Mouse (Mus musculus) kidney, adult 11 months (tissue): ENCODE results near the gene Dab1.

Source experiments
- DNase-seq: peaks from one replicate; pipeline ENCODE4 v3.0.0; 2022

Gene Dab1

DNA sequence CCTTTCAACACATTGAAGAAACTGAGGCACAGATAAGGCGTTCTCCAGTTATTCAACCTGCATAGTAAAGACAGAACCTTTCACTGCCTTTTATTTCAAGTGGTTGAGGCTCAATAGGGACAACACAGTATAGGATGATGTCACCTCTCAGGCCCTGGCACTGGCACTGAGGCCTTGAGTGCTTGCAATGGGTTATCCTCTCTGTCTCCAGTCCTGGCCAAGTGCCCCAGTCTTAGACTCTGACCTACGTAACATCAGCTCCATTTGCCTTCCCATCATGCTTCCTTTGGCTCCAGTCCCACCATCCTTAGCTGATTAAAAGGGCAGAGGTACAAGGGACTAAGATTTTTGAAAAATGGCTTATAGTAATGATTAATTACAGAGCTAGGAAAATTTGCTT is 220.4 kb downstream of the Dab1 start:
- no peak for DNase-seq

DNA sequence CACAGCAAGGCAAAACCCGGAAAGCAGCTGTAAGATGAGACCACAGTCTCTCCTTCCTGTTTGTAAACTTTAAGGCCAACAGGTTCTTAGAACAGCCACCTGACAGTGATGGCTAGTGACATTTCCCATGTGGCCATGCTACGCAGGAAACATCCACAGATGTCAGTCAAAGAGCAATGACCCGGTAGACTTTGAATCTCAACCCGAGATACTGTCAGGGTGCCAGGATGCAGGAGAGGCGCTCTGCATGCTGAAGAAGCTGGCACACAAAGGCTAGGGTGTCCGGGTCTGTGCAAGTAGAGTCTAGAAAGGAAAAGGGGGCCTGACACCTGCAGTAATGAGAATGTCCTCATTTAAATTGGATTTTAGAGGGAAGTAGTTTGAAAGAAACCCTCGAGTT is 222.0 kb downstream of the Dab1 start:
- no peak for DNase-seq

DNA sequence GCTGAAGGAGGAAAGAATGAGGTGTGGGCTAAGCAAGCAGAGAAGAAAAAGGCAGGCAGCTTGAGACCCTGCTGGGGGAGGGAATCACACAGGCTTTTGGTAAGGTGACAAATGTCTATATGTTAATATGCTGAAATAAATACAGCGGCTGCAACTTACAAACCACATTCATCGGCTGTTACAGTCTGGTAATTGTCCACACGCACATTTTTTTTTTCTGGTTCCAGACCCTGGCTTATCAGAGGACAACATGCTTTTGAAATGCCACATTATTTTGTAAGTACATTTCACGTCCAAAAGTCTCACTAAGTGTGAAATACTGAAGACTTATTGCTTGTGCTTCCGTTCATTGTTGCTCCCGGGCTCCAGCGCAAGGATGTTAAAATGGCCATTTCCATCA is 225.5 kb downstream of the Dab1 start:
- DNase-seq = no peak

DNA sequence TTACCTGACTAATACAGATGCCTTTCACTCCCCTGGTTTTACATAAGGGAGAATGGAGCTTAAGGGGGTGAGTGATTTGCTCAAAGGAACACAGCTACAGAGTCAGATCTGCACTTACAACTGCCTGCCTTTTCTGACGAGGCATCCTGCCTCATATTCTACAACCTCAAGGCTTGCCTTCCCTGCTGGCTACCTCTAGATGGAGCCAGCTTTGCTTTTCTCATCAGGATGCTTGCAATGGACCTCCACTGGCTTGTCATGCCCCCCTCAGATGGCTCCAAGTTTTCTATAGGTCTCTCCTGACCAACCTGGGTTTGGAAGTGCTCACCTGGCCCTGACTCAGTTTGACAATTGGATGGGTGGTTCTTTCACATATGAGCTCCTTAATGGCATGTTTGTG is 238.0 kb downstream of the Dab1 start:
- DNase-seq = no peak

DNA sequence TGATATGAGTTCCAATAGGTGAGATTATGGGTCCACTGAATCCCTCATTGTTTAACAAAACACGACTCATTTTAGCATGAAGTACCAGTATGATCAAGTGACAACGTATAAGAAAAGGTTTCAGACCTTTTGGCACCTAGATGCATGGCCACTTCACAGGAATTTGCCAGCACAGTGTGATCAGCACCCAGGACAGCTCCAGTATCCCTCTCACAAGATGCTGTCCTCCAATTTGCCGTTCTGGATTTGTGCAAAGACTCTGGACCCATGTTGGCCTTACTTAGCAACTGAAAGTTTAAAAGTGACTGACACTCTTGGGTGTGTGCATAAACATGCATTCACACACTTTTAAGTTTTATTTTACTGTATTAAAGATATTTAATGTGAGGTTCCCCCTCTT is 256.4 kb downstream of the Dab1 start:
- DNase-seq = peak; percentile 3

DNA sequence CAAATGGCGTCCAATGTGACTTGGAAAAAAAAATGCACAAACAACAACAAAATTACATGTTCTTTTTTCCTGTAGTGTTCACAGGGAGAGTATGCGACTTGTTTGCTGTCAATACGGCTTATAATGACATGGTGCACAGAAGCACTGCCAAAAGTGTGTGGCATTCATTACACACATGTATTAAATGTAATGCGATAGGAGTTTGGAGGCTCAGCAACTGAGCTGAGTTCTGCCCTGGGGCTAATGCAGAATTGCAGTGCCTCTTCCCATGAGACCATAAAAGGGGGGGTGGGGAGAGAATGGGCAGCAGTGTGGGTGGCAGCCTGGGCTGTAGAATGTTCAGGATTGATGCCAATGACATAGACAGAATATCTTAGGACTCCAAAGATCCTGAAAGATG is 259.7 kb downstream of the Dab1 start:
- no peak for DNase-seq

DNA sequence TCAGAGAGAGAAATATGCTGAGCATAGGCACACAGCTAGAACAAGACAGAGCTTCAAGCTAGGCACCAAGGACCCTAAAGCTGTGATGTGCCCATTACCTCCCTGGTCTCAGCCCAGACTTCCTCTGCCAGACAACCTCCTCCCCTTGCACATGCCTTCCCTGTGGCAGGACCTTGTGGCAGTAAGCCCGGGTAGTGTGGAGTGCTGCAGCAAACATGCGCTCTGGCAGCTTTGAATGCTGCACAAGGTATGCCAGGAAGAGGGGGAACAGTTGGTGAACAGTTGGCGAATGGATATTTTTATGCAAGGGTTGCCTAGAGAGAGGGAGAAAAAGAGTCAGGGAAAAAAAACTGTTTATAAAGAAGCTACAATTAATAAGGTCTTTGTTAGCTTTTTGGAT is 262.5 kb downstream of the Dab1 start:
- no peak for DNase-seq

DNA sequence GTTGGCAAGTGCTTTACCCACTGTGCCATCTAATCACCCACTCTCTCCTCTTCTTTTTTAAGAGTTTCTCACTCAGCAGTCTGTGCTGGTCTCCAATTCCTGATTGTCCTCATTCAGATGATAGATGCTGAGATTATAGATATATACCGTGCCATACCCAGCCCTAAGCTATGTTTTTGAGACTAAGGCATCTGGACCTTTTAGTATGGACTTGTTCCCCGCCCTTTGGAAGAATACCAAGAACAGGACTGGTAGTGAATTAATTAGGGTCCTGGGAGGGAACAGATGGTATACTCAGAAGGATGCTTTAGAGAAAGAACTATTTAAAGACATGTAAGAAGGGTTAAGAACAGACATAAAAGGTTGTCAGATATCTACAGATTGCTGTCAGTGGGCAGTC is 268.9 kb downstream of the Dab1 start:
- no peak for DNase-seq

DNA sequence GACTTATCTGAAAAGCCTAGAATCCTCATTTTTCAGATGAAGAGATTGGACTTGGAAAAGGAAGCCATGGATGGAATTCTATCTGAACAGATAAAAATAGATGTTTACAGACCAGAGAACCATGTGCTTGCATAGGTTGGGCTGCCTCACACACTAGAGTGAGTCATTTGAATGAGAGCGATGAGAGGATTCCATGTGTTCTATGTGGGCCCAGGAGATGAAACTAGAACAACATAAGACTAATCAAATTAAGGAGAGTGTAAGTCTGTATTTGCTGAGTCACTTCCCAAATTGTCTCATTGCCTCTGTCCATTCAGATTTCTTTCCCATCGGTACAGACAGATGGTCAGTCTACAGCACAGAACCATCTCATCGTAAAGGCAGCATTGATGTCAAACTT is 270.0 kb downstream of the Dab1 start:
- DNase-seq = no peak

DNA sequence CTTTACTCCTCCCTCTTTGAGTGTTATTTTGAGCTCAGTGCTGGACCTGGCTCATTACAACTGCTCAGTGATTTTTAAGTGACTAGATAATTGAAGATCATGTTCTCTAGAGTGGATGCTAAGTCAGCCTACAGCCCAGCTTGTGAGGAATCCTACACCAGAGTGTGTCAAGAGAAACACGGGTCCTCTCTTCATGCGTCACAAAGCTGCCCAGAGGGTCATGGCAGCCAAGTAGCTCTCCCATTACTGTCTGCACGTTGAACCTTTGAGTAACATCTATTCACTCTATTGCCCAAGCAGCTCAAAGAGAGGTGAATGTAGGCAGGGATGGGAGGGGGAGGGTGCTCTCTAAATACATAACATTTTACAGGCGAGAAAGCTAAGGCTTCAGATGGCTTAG is 277.6 kb downstream of the Dab1 start:
- no peak for DNase-seq

DNA sequence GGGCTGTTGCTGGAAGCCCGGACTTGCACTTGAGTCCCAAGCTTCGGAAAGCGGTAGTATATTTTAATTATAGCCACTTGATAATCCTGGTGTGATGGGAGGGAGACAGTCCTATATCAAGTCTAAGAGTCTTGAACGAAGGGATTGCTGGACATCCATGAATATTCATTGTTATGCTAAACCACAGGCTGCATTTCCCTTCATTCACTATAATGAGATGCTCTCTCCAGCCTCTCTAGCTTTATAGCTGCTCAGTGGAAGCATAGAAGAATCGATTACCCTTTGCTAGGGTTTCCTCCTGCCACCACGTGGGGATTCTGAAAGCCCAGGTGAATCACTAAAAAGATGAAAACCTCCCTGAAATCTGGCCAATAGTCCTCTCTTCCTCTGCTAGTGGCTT is 278.5 kb downstream of the Dab1 start:
- DNase-seq = no peak

DNA sequence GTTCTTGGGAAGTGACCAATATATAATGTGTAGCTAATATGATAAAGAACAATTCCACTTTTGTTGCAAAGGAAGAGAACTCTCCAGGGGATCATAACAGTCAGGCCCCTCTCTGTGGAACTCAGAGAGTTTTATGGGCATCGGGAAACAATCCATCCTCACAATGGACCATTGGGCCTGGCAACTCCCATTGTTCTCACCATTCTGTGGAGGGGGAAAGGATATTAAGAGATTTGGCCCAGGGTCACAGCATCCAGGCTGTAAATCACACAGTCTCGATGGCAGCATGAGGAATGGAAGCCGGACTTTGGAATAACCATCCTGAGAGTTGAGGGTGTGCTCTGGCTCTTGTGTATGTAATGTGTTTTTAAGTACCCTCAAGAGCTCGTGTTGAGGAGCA is 292.3 kb downstream of the Dab1 start:
- DNase-seq = no peak

DNA sequence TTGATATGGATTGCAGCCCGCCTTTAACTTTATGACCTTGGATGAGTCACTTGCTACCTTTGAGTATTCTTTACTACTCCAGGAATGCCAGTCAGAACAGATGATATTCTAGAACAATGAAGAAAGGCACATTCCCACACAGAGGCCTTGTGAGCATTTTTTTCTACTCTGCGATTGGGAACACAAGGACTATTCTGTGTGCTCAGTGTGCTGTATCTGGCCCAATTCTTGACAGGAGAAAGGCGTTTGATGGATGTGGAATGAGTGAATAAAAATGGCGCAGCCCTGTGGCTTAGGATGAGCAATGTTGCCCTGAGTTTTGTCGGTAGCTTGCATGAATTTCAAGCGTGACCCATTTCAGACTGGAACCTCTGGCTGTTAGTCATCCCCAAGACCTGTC is 292.9 kb downstream of the Dab1 start:
- no peak for DNase-seq

DNA sequence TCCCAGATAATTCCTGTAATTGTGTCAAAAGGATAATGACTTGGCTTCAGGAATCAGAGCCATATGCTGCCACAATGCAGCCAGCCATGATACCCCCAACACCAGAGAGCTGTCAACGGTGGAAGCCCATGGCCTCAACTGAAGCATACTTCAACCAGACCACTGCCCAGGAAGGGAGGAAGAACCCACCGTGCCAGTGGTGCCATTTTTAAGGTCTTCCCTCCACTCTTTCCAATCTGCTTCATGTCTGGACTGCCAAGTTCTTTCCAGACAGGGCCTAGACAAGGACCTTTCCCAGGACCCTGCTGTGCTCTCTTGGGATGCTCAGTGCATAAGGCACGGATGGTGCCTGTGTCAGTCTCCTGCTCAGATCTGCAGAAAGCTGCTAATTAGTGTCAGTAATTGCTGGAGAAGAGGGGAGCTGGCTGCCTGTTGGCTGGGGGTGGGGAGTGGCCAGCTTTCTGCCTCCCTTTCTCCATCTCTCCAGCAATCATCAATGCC is 303.3 kb downstream of the Dab1 start:
- no peak for DNase-seq

DNA sequence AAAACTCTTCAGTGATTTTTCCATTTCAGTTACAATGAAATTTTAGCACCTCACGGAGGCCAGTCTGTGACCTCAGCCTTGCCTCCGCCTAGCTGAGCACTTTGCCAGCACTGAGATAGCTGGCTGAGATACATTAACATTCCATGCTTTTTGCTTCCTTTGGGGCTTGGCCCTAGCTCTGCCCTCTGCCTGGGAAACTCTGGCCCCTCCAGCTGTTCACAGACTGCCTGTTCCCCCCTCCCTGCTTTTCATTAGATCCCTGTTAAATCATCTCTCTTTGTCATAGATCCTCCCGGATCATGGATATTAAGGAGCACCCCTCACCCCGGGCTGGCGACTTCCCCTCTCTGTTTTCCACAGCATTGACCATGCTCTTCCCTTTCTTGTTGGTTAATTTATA is 307.5 kb downstream of the Dab1 start:
- no peak for DNase-seq

DNA sequence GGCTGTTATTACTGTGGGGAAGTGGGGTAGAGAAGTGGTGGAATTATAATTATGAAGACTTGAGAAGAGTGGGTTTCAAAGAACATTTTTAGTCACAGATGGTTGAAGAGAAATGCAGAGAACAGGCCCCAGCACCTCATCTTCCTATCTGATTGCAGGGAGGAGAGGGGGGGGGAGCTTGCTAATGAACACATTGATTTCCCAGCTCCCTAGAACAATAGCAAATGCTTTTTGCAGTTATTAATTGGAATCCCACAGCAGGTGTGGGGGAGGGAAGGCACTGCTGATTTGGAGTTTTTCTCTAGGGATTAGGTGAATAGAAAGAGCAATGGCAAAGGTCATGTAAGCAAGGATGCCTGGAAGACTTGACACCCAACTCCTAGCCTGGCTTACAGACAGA is 310.5 kb downstream of the Dab1 start:
- DNase-seq = no peak

DNA sequence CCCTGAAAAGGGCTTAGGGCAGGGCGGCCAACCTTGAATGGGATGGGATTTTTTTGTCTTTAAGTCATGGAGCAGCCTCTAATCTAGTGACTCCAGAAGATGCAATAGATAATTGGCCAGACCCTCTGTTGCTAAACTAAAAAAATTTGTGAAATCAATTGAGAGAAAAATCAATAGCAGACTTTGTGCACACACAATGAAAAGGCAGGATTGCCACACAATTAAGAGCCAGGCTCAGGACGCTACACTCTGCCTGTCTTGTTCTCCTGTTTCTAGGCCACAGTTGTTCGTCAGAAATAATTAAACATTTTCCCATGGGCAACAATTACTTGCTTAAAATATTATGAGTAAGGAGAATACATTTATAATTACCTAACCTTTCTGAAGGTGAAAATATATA is 315.2 kb downstream of the Dab1 start:
- DNase-seq = no peak

DNA sequence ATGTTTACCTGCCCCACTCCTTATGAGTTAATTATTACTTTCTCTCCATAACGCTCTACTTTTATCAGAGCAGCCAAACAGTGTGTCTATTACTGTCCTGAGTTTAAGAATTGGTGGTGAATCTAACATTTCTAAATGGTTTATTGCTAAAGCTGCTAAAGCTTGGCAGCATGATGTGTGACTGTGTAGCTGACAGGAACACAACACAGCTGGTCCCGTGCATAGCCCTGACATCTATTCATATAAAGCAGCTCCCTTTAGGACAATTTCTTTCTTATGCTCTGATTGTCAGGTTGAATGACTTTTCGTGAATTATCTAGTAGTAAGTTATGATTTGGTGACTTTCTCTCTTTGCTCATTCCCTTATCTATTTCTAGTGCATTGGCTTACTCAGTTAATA is 329.1 kb downstream of the Dab1 start:
- no peak for DNase-seq

DNA sequence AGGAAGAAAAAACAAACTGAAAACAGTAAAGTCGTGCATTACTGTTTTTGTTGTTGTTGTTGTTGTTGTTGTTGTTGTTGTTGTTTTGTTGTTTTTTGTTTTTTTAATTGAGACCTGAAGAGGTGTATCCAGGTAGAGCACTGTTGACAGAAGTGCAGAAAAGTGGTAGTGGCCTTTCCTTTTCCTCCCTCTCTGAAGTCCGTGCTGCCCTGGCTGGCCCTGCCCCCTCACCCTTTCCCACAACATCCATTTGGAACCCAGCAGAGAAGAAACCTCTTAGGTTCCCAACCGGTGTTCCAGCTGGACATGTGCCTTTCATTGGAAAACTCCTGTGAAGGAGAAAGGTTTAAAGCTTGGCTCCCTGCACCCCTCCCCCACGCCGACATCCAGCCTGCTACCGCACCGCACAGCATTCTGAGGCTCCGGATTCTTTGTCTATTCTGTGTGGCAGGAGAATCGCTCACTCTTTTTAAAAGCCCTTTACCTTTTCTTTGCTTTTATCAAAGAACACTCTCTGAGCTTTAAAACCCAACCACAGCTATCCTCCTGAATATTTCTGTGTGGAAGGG is 334.6 kb downstream of the Dab1 start:
- DNase-seq = no peak

DNA sequence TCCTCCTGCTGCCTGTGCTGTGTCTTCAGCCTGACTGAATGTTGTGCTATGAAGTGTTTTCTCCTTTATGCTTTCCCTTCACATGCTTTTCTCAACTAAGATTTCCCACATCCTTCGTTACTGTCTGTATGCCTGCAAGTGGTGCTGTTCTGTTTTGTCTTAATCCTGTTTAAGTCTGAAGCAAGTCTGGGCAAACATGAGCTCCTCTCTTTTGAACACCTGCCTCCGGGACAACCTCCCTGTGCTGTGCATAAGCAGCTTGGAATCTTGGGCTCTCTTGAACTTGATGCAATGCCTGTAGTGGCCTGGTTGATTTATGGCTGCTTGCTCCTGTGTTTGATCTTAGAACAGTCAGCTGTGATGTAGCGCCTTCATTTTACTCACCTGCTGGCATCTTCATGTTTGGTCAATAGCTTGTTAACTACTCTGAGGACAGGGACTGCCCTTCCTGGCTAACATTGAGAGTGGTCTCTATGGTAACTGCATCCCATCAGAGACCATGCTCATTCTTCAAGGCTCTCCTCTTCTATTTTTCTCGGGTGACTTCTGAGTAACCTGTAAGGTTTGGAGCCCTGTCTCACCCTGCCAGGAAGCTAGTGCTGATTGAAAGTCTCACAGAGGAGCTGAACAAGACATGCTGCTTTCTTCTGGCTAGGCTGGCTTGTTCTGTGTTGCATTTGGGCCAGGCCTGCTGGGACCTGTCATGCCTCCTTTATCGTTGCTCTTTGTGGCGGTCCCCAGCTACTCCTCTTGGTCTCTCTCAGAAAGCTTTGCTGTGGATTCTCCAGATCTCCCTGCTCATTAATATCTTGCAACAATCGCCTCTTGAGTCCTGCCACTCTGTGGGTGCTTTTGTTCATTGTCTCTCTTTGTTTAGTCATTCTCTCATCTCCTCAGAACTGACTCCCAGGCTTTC is 342.2 kb downstream of the Dab1 start:
- DNase-seq = no peak

DNA sequence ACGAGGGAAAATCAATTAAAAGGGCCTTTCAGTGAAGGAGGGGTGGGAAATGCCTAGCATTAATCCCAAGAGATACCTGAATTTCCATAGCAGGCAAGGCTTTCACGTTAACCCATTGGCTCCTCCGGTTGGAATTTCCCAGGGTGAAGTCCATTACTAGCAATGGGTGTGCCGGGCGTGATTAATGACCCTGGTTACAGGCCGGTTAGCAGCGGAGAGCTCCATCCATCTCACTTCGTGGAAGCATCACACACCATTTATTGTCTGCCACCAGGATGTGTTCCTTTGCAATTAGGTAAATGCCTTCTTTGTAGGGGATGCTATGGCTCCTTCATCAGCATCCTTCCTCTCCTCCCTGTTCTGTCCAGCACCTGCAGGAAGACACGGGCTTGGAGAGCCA is 350.7 kb downstream of the Dab1 start:
- DNase-seq = no peak

DNA sequence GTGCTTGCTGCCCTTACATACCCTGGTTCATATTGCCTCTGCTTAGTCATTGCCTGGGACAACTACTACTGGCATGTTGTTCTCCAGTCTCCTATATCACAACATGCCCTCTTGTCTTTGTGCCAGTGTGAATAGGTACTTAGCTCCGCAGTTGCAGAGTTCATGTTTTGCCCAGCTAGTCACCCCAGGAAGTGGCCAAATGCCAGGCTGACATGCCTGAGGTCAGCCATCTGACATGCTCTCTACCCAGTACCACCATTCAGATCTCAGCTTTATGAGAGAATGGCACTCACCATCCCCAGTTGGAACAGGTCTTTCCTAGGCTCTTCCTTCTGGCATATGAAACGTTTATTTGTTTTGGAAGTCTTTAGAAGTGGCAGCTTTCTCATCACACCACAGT is 355.4 kb downstream of the Dab1 start:
- no peak for DNase-seq

DNA sequence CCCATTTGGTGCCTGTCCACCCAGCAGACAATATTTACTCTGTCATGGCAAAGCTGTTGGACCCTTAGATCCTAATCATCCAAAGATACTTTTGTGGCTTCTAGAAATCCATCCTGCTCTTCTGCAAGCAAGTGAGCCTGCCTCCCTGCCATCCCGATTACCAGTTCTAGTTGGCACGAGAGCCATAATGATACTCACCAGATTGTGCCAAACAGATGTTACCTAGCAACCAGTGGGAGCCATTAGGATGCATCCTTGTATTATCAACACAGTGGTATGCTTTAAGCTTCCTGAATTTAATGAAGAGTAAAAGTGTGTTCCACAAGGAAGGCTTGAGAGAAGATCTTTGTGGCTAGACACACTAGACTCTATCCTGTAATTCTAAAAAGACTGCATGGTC is 355.8 kb downstream of the Dab1 start:
- no peak for DNase-seq

DNA sequence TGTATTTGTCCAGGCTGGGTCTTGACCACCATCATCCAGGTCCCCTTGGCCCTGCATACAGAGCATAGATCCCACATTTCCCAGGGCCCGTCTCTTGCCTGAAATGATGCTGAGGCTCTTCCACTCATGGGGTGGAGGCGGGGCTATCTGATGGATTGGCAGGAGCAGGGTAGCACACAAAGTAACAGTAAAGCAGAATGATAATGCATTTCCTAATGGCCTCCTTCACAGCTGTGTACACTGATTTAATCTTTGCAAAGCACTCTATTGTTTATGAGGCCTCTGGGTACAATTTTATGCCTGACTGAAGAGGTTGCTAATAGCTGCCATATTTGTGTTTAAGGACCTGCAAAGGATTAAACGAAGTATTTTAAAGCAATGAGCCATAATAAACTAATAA is 374.7 kb downstream of the Dab1 start:
- DNase-seq = no peak

DNA sequence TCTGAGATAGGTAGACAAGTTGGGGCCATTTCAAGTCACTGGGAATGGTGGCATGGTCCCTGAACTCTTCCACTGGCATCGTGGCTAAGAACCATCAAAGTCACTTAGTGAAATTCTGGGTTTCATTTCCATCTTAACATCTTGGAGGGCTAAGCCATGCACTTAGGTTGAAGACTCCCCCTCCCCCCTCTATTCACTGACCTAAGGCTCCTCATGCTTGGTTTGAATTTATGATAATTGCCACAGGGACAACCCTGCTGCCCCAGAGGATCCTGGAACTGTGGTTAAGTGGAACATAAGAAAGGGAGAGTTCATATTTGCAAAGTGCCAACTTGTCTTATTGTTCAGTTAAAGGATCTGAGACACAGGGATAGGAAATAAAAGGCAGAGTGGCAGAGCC is 375.2 kb downstream of the Dab1 start:
- no peak for DNase-seq
